Mouse (Mus musculus): ENCODE measurements around the gene Piwil1. TPM values are rescaled to one million over a fixed set of nuclear protein-coding genes. Genes with fewer than 3 reads are reported as not detected.

Gene Piwil1
- polyA plus RNA-seq, 1 experiment = 0.15 TPM

DNA sequence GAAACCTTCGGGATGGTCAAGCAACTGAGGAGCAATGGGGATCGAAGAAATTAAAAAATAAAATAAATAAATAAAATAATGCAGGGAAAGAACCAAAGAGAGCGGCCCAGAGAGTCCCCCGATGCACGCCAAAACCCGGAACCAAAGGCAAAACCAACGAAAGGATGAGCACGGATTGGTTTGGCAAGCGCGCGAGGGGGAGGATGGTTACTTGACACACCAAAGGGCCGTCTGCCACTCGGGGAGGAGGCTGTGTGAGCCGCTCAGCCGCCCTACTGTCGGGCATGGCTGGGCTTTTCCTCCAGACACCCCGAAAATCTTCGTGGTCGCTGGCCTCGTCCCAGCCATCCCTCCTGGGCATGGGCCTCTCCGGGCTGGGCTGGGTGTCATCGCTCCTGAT is 79.3 kb downstream of the Piwil1 start:
- H3K4me3 ChIP-seq (replicated peaks; ENCODE audit: insufficient read depth, low read depth, low read length) = no peak overlapping the region
- H3K27me3 ChIP-seq (ENCODE audit: control insufficient read depth, insufficient read depth, low read length) = no peaks in the 10 kb centered on the region; the same call in 1 of the 2 replicates
- TF ChIP-seq POLR2A (IDR thresholded peaks at IDR 0.05; ENCODE audit: borderline replicate concordance, insufficient read depth, low read length) = no peak
- no peak for TF ChIP-seq CTCF (IDR thresholded peaks at IDR 0.05; ENCODE audit: borderline replicate concordance, insufficient read depth, low read depth, low read length)
- 60% methylated on average over 22 of the region's 22 CpGs for WGBS
- H3K4me1 ChIP-seq (ENCODE audit: control insufficient read depth, insufficient read depth, low read length) = no peaks in the 10 kb centered on the region
- DNase-seq = no peak
- no peak overlapping the region for H3K27ac ChIP-seq (ENCODE audit: insufficient read depth, low read length)

DNA sequence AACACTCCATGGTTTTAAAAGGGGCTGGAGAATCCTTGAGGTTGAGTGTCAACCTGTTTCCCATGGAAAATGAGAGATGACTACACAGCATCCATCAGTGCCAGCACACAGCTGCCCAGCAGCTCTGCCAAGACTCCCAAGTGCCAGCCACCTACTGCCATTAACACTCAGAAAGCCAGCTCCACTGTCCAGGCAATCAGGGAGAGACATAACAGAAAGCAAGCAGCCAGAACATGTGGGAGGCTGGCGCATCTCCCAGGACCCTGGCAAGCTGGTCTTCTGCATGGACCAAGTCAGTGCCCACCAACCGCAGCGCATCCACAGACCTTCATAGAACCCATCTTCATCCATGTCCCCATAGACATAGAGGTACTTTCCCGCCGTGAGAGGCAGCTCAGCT is 98.3 kb downstream of the Piwil1 start:
- Histone ChIP-seq H3K27ac (ENCODE audit: insufficient read depth, low read length) (no peak overlapping the region), H3K4me1 (ENCODE audit: control insufficient read depth, insufficient read depth, low read length) (no peaks in the 10 kb centered on the region), H3K27me3 (ENCODE audit: control insufficient read depth, insufficient read depth, low read length) (no peaks in the 10 kb centered on the region), H3K4me3 (replicated peaks; ENCODE audit: insufficient read depth, low read depth, low read length) (no peak overlapping the region)
- WGBS = 14% methylated on average over 5 of the region's 5 CpGs
- no peak for DNase-seq
- TF ChIP-seq CTCF (IDR thresholded peaks at IDR 0.05; ENCODE audit: borderline replicate concordance, insufficient read depth, low read depth, low read length) = no peak
- TF ChIP-seq POLR2A (IDR thresholded peaks at IDR 0.05; ENCODE audit: borderline replicate concordance, insufficient read depth, low read length) = no peak

Other genes starting within 250 kb of the Piwil1 start
- gene Fzd10, start 101.7 kb upstream of the Piwil1 start, polyA plus RNA-seq (2012; rRNA removed) = 1.6 and 1.9 TPM in 2 replicates

All from cerebellum, adult 2 months (tissue).